Mouse (Mus musculus) midbrain, embryonic 13.5 days (tissue): ENCODE data around the gene Hopx. TPM values are rescaled to one million over a fixed set of nuclear protein-coding genes. Genes with fewer than 3 reads are reported as not detected.

Source experiments
- ATAC-seq: fragments of 200-750 bp; cut with Nextera tagmentation; 2 replicates; pipeline ENCODE4 v1.8.0; 2017; ENCODE audit warnings: mild to moderate bottlenecking, moderate TSS enrichment, moderate library complexity
- H3K27ac ChIP-seq: fragments of 300-500 bp; sonication (generic); 2 replicates; pipeline ENCODE4 v1.5.1; 2015; ENCODE audit warnings: inconsistent platforms, mild to moderate bottlenecking, moderate library complexity
- H3K27me3 ChIP-seq: fragments of 300-500 bp; sonication (generic); 2 replicates; pipeline ENCODE4 v1.6.1; 2015; ENCODE audit warnings: mild to moderate bottlenecking, inconsistent platforms
- H3K36me3 ChIP-seq: fragments of 300-500 bp; sonication (generic); 2 replicates; pipeline ENCODE4 v1.6.1; 2015; ENCODE audit warnings: mild to moderate bottlenecking, inconsistent platforms
- H3K4me1 ChIP-seq: fragments of 300-500 bp; sonication (generic); replicated peaks from 2 replicates; pipeline ENCODE4 v1.6.1; 2015; ENCODE audit warnings: inconsistent platforms
- H3K4me2 ChIP-seq: fragments of 300-500 bp; sonication (generic); replicated peaks from 2 replicates; pipeline ENCODE4 v1.6.1; 2015; ENCODE audit warnings: moderate library complexity, mild to moderate bottlenecking, inconsistent platforms
- H3K4me3 ChIP-seq: fragments of 300-500 bp; sonication (generic); replicated peaks from 2 replicates; pipeline ENCODE4 v1.5.1; 2015; ENCODE audit warnings: mild to moderate bottlenecking, inconsistent platforms
- H3K9ac ChIP-seq: fragments of 300-500 bp; sonication (generic); replicated peaks from 2 replicates; pipeline ENCODE4 v1.6.1; 2015; ENCODE audit warnings: mild to moderate bottlenecking, inconsistent platforms
- H3K9me3 ChIP-seq: fragments of 300-500 bp; sonication (generic); 2 replicates; pipeline ENCODE4 v1.6.1; 2016; ENCODE audit warnings: mild to moderate bottlenecking, inconsistent platforms
- WGBS: fragments of 180-500 bp; shearing (Covaris S2); methylation state at CpG from one replicate; pipeline ENCODE4 v1.1.7; 2015; 5-methylcytosine and 5-hydroxymethylcytosine counted together
- polyA plus RNA-seq: library from polyadenylated mRNA; unstranded; fragments of >200 nt; fragmentation: Nextera tagmentation; extraction: Ambion mirVana; gene quantifications from 2 replicates; pipeline ENCODE4 v1.2.1, GENCODE M21; 2015

Gene Hopx
- polyA plus RNA-seq, 1 experiment from 2014 or later, result 0.52 TPM

DNA sequence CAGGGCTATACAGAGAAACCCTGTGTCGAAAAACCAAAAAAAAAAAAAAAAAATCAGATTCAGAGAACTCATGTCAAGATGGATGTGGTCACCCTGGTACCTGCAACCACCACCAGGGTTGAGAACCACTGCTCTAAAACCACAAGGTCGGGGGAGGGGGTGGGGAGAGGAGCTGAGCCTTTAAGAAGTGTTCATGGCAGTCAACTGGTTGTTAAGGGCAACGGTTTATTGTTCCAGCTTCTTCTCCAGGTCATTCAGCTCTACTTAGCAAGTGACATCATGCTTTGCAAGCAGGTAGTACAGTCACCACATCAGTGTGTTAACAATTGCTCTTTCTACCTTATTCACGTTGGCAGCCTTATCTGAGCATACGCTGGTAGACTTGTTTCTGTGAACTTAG lies 29.7 kb upstream of the Hopx start:
- peaks cover 4% of the 10 kb centered on the region for H3K27me3 ChIP-seq
- H3K9me3 ChIP-seq, result no peaks in the 10 kb centered on the region
- no peak for ATAC-seq
- no peak overlapping the region for H3K27ac ChIP-seq
- 73% methylated on average over 5 of the region's 5 CpGs for WGBS
- no peak overlapping the region for H3K4me3 ChIP-seq
- H3K4me2 ChIP-seq, result no peak overlapping the region
- H3K4me1 ChIP-seq, result no peaks in the 10 kb centered on the region
- H3K36me3 ChIP-seq, result no peaks in the 10 kb centered on the region
- no peak overlapping the region for H3K9ac ChIP-seq

DNA sequence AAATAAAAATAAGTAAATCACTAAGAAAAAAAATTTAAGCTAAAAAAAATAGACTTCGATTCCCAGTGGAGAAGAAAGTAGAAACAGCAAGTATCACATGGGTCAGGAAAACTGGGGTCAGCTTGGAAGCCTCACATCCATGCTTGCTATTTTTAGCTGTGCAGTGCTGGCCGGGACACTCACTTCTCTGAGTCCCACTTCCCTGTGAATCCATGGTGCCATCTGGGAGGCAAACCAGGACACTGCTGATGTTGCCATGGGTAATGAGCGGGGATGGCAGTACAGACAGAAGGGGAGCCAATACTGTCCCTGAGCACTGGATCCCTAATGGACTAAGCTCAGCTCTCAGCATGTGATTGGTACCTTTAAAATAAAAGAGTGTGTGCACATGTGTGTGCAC lies 28.2 kb upstream of the Hopx start:
- H3K36me3 ChIP-seq, result no peaks in the 10 kb centered on the region
- H3K9ac ChIP-seq, result no peak overlapping the region
- 93% methylated on average over 3 of the region's 3 CpGs for WGBS
- H3K4me1 ChIP-seq, result peaks cover 3% of the 10 kb centered on the region
- H3K27ac ChIP-seq, result no peak overlapping the region
- H3K9me3 ChIP-seq, result no peaks in the 10 kb centered on the region
- no peak overlapping the region for H3K4me2 ChIP-seq
- H3K27me3 ChIP-seq, result peaks cover 19% of the 10 kb centered on the region
- no peak for ATAC-seq
- H3K4me3 ChIP-seq, result no peak overlapping the region

DNA sequence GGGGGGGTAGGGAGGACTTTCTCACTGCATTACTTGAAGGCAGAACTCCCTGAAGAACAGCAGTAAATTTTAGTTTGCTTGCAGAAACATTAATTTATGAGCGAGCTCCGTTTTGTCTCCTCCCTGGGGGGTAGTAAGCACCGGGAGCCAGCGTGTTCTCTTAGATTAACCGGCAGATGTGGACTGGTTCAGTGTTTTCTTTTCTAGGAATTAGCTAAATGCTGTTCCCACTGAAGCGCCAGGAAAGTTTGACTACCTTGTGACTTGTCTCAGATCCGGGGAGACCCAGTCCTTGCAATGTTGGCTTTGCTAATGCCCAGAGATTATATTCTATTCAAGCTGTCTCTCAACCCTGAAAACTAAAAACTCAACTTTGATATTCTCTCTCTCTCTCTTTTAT lies 26.4 kb upstream of the Hopx start:
- H3K4me2 ChIP-seq, result no peak overlapping the region
- WGBS, result 75% methylated on average over 7 of the region's 7 CpGs
- no peaks in the 10 kb centered on the region for H3K36me3 ChIP-seq
- ATAC-seq, result no peak
- H3K9me3 ChIP-seq, result no peaks in the 10 kb centered on the region
- no peak overlapping the region for H3K27ac ChIP-seq
- H3K4me3 ChIP-seq, result no peak overlapping the region
- H3K27me3 ChIP-seq, result peaks cover 27% of the 10 kb centered on the region
- H3K9ac ChIP-seq, result no peak overlapping the region
- peaks cover 19% of the 10 kb centered on the region for H3K4me1 ChIP-seq

DNA sequence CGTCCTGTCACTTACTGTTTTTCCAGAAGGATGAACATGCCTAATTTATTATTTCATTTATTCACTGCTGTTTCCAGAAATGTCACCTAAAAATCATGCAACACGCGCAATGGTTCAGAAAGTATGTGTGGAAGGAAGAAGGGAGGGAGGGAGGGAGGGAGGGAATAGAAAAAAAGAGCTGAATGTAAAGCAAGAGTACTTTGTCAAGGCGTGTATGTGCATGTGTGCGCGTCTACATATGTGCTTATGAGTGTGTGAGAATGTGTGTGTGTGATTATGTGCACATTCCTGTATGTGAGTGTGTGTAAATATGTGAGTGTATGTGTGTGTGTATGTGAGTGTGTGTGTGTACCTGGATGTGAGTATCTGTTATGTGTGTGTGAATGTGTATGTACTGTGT lies 25.9 kb upstream of the Hopx start:
- Histone ChIP-seq H3K9me3 (no peaks in the 10 kb centered on the region), H3K4me1 (peaks cover 19% of the 10 kb centered on the region), H3K4me3 (no peak overlapping the region), H3K4me2 (no peak overlapping the region), H3K27ac (no peak overlapping the region), H3K9ac (no peak overlapping the region), H3K27me3 (peaks cover 30% of the 10 kb centered on the region), H3K36me3 (no peaks in the 10 kb centered on the region)
- ATAC-seq, result no peak
- 93% methylated on average over 6 of the region's 6 CpGs for WGBS

DNA sequence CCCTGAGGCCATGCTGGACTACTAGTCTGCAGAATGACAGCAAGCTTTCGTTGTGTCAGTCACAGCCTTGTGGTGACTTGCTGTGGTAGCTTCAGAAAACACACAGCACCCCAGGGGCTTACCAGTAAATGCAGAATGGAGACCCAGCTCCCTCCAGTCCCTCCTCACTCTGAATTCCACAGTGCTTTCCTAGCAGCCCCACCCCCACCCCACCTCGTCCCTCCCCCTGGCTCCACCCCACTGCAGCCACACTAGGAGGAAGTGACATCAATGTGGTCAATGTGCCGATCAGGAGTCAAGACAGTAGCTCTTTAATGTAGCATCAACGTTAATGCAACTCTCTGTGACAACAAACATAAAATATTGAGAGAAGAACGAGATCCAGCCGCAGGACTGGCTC lies 25.2 kb upstream of the Hopx start:
- Histone ChIP-seq H3K27ac (no peak overlapping the region), H3K4me3 (no peak overlapping the region), H3K27me3 (peaks cover 36% of the 10 kb centered on the region), H3K9ac (no peak overlapping the region), H3K4me1 (peaks cover 19% of the 10 kb centered on the region), H3K4me2 (no peak overlapping the region), H3K9me3 (no peaks in the 10 kb centered on the region), H3K36me3 (no peaks in the 10 kb centered on the region)
- no peak for ATAC-seq
- 54% methylated on average over 6 of the region's 6 CpGs for WGBS

DNA sequence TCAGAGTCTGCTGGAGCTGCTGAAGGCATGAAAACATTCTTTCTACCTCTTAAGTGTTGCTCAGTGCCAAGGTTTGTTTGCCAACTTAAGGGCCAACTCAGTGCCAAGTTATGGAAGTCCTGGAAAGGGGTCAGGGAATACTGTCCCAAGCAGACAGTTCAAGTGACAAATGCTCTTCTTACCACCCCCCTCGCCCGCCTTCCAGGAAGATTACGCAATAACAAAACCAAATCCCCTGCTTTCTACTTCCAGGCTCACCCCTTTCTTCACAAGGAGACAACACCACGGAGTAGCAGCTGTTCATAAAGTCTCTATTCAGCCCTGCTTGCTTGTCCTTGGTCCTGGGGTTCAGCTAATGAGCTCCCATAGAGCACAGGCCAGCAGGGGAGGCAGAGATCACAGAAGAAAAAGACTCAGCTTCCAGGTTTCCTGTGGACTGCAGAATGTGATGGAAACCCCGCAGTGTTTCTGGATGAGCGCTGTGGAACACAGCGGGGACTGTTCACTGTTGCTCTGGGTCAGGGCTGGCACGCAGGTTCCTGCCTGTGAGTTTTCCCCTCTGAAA lies 22.9 kb upstream of the Hopx start:
- H3K27ac ChIP-seq, result no peak overlapping the region
- peak; percentile 53 for ATAC-seq

DNA sequence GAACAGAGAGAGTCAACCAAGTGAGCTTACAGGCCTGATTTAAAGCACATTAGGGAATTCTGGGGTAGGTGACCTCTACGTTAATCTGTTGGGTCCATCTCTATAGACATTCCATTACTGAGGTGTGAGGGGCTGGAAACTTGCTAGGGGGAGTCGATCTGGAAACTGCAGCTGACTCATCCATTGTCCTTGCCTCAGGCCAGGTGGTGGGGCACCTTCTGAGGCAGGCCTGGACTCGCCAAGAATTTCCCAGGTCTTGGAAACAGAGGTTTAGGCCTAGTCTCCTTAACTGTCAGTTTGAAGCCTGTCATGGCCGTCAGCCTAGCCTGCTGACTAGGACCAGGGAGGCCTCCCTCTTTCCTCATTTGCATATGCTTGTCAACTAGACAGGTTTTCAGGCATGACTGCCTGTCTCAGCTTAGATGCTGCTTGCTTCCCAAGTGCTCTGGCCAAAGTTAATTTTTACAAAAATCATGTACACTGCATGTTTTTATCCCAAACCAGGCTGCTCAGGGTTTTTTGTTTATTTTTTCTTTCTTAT lies 21.8 kb upstream of the Hopx start:
- Histone ChIP-seq H3K36me3 (no peaks in the 10 kb centered on the region), H3K4me3 (no peak overlapping the region), H3K9me3 (no peaks in the 10 kb centered on the region), H3K27me3 (peaks cover 65% of the 10 kb centered on the region), H3K4me2 (no peak overlapping the region), H3K9ac (no peak overlapping the region), H3K27ac (no peak overlapping the region), H3K4me1 (peaks cover 19% of the 10 kb centered on the region)
- 59% methylated on average over 4 of the region's 4 CpGs for WGBS
- ATAC-seq, result no peak

More for the DNA sequence above, 22.9 kb upstream of the Hopx start:
- peaks cover 19% of the 10 kb centered on the region for H3K4me1 ChIP-seq
- 9% methylated on average over 8 of the region's 8 CpGs for whole genome bisulfite sequencing
- no peak overlapping the region for H3K4me3 ChIP-seq
- no peaks in the 10 kb centered on the region for H3K36me3 ChIP-seq
- no peak overlapping the region for H3K9ac ChIP-seq
- no peak overlapping the region for H3K4me2 ChIP-seq
- H3K27me3 ChIP-seq, result peaks cover 58% of the 10 kb centered on the region
- H3K9me3 ChIP-seq, result no peaks in the 10 kb centered on the region

DNA sequence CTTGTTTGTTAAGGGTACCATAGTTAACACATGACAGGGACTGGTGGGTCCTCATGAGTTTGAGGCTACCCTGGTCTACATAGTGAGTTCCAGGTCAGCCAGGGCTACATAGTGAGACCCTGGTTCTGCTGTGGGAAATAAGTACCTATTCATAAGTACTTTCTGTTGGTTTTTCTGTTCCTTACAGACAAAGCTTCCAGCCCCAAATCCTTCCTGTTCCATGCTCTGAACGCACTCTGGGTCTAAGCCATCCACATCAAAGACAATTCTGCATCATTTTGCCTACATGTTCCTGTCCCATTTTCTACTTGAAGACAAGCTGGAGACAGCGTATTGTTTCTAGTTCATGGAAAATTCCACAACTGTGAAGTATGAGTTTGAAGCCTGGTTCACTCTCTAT lies 20.0 kb upstream of the Hopx start:
- peaks cover 19% of the 10 kb centered on the region for H3K4me1 ChIP-seq
- no peak overlapping the region for H3K4me3 ChIP-seq
- peaks cover 78% of the 10 kb centered on the region for H3K27me3 ChIP-seq
- no peak overlapping the region for H3K4me2 ChIP-seq
- no peaks in the 10 kb centered on the region for H3K9me3 ChIP-seq
- H3K9ac ChIP-seq, result no peak overlapping the region
- 95% methylated on average over 2 of the region's 2 CpGs for WGBS
- H3K36me3 ChIP-seq, result no peaks in the 10 kb centered on the region
- H3K27ac ChIP-seq, result no peak overlapping the region
- no peak for ATAC-seq

DNA sequence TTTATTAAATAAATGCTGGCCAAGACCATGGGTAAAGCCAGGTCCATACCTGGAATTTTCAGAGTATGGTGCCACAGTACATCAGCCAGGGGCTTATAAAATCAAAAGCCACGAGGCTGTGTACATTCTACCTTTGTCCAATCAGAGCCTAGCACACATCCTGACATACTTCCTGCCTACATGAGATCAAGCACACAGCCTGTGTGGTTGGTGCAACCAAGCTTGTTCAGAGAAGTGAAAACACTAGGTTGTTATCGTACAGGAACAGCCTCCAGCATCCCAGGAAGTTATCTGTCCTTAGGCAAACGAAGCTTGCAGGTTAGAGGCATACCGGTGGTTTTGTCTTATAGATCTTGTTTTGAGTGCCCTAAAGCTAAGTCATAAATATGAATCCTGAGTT lies 19.5 kb upstream of the Hopx start:
- Histone ChIP-seq H3K9ac (no peak overlapping the region), H3K9me3 (no peaks in the 10 kb centered on the region), H3K27ac (no peak overlapping the region), H3K4me2 (no peak overlapping the region), H3K27me3 (peaks cover 78% of the 10 kb centered on the region), H3K4me3 (no peak overlapping the region), H3K4me1 (peaks cover 19% of the 10 kb centered on the region), H3K36me3 (no peaks in the 10 kb centered on the region)
- no peak for ATAC-seq
- 81% methylated on average over 4 of the region's 4 CpGs for WGBS

DNA sequence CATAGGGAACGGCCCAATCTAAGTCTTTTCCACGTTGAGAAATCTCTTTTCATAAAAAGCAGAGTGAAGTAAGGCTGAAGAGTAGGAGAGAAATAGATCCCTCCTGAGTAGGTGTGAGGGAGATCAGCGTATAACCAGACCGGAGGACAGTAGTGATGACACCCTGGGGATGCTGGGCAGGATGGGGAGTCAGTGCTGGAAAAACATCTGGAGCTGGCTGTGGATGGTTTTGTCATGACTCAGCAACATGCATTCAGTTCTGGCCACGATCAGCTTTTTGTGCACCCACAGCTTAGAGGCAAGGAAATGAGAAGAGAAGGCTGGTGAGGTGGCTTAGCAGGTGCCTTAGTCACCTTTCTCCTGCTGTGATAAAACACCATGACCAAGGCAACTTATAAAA lies 19.0 kb upstream of the Hopx start:
- peaks cover 78% of the 10 kb centered on the region for H3K27me3 ChIP-seq
- H3K4me2 ChIP-seq, result no peak overlapping the region
- peaks cover 19% of the 10 kb centered on the region for H3K4me1 ChIP-seq
- H3K27ac ChIP-seq, result no peak overlapping the region
- no peak overlapping the region for H3K4me3 ChIP-seq
- WGBS, result 81% methylated on average over 5 of the region's 5 CpGs
- no peak overlapping the region for H3K9ac ChIP-seq
- H3K9me3 ChIP-seq, result peaks cover 3% of the 10 kb centered on the region; the same call in 1 of the 2 replicates
- H3K36me3 ChIP-seq, result no peaks in the 10 kb centered on the region
- ATAC-seq, result no peak

DNA sequence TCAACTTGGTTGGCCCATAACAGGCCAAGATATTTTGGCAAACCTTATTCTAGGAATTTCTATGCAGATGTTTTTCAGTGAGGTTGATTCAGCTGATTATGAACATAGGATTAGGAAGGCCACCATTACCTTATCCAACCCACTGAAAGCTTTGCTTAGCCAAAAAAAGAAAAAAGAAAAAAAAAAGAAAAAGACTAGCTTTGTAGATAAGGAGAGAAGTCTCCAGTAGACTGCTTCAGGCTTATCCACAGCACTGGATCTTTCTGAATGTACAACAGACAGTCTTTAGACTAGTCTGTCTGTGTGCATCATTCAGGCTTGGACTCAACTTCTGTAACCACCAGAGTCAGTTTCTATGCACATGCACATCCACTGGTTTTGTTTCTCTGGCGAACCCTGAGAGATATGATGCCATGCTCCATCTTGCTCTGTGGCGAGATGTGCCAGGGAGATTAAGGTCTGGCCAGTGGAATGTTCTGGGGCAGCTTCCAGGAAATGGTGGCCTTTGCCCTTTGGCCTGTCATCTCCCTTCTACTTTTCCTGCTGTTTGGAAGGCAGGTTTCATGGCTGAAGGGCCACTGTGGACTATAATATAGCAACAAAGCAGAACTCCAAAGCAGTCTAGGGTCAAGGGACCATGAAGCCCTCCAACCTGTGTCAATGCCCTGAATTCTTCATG lies 17.7 kb upstream of the Hopx start:
- H3K27ac ChIP-seq, result no peak overlapping the region
- WGBS, result 89% methylated on average over 2 of the region's 2 CpGs
- H3K27me3 ChIP-seq, result peaks cover 77% of the 10 kb centered on the region
- H3K4me3 ChIP-seq, result no peak overlapping the region
- H3K36me3 ChIP-seq, result no peaks in the 10 kb centered on the region
- no peak for ATAC-seq
- peaks cover 10% of the 10 kb centered on the region; the same call in 1 of the 2 replicates for H3K9me3 ChIP-seq
- H3K4me1 ChIP-seq, result peaks cover 11% of the 10 kb centered on the region
- no peak overlapping the region for H3K9ac ChIP-seq
- H3K4me2 ChIP-seq, result no peak overlapping the region

DNA sequence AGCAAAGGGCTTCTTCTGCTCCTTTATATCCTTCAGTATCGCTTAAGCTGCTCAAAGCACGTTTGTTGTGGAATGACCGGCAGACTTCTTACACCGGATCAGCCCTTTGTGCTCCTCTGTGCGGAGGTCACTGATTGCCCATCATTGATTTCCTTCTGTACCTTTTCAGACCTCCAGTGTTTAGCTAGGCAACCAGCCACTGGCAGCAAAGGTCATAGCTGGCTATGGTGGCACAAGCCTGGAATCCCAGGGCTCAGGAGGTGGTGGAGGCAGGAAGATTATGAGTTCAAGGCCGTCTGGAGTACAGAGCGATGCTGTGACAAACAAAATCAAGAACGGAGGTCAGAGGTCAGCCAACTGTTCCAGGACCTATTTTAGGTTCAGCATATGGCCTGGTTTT lies 17.0 kb upstream of the Hopx start:
- Histone ChIP-seq H3K27me3 (peaks cover 79% of the 10 kb centered on the region), H3K9me3 (peaks cover 10% of the 10 kb centered on the region; the same call in 1 of the 2 replicates), H3K4me3 (no peak overlapping the region), H3K9ac (no peak overlapping the region), H3K27ac (no peak overlapping the region), H3K4me1 (peaks cover 4% of the 10 kb centered on the region; the same call in 1 of the 2 replicates), H3K4me2 (no peak overlapping the region), H3K36me3 (no peaks in the 10 kb centered on the region)
- 71% methylated on average over 8 of the region's 8 CpGs for WGBS
- ATAC-seq, result no peak
